Mouse (Mus musculus) MEL (cell line): ENCODE results near the gene Serpina3c. TPM values are rescaled to one million over a fixed set of nuclear protein-coding genes. Genes with fewer than 3 reads are reported as not detected.
A peak's percentile ranks its signal among the peaks of the same experiment; 100 is the strongest.
"Not testable (repeated sequence)": the region's sequence is repeated elsewhere in the genome, so short reads cannot be mapped to it uniquely, and the experiment has no call there.

Source experiments
- DNase-seq: peaks from one replicate; pipeline ENCODE4 v3.0.0; 2011; ENCODE audit warnings: low read depth, low spot score
- H3K27ac ChIP-seq: 2 replicates; pipeline ENCODE4 v1.5.1; 2012; ENCODE audit warnings: low read depth, mild to moderate bottlenecking, control low read depth, low read length, moderate library complexity; ENCODE audit not compliant: control insufficient read depth
- H3K27me3 ChIP-seq, 2 experiments: fragments of 150-350 bp in 1 of 2; sonication (generic) in 1 of 2; 2 replicates each; pipeline ENCODE4 v1.6.1; 2012; ENCODE audit warnings: low read length in 2 of 2, mild to moderate bottlenecking in 2 of 2, improper control_type of control experiment in 1 of 2, moderate library complexity in 1 of 2; ENCODE audit not compliant: insufficient read depth in 2 of 2, control insufficient read depth in 1 of 2
- H3K36me3 ChIP-seq, 2 experiments: 2 replicates each; pipeline ENCODE4 v1.6.1; 2012 to 2014; ENCODE audit warnings: low read length in 2 of 2, improper control_type of control experiment in 1 of 2, inconsistent platforms in 1 of 2, mild to moderate bottlenecking in 1 of 2; ENCODE audit not compliant: insufficient read depth in 2 of 2, control insufficient read depth in 1 of 2
- H3K4me1 ChIP-seq, 2 experiments: fragments of 150-350 bp in 1 of 2; sonication (generic) in 1 of 2; 2 replicates each; pipeline ENCODE4 v1.6.1; 2012; ENCODE audit warnings: low read length in 2 of 2, improper control_type of control experiment in 1 of 2, mild to moderate bottlenecking in 1 of 2; ENCODE audit not compliant: insufficient read depth in 2 of 2, control insufficient read depth in 1 of 2
- H3K4me3 ChIP-seq, 2 experiments: fragments of 150-350 bp in 1 of 2; sonication (generic) in 1 of 2; 2 replicates each; pipeline ENCODE4 v1.5.1; 2012; ENCODE audit warnings: low read depth in 2 of 2, low read length in 2 of 2, mild to moderate bottlenecking in 2 of 2, moderate library complexity in 2 of 2, control low read depth in 1 of 2, improper control_type of control experiment in 1 of 2; ENCODE audit not compliant: control insufficient read depth in 1 of 2, insufficient read depth in 1 of 2
- H3K79me2 ChIP-seq: 2 replicates; pipeline ENCODE4 v1.6.1; 2012; ENCODE audit warnings: mild to moderate bottlenecking, low read length, moderate library complexity; ENCODE audit not compliant: control insufficient read depth, poor library complexity, insufficient read depth
- H3K9ac ChIP-seq: 2 replicates; pipeline ENCODE4 v1.6.1; 2012; ENCODE audit warnings: low read depth, mild to moderate bottlenecking, control low read depth, low read length, moderate library complexity; ENCODE audit not compliant: control insufficient read depth, poor library complexity, severe bottlenecking
- H3K9me3 ChIP-seq: fragments of 150-350 bp; sonication (generic); replicated peaks from 2 replicates; pipeline ENCODE4 v1.6.1; 2012; ENCODE audit warnings: mild to moderate bottlenecking, low read length, improper control_type of control experiment, moderate library complexity; ENCODE audit not compliant: insufficient read depth
- BHLHE40 ChIP-seq: IDR thresholded peaks from 2 replicates; pipeline ENCODE4 v1.6.1; 2012; ENCODE audit warnings: low read depth, mild to moderate bottlenecking, inconsistent platforms, low read length, improper control_type of control experiment, borderline replicate concordance
- CHD1 ChIP-seq: IDR thresholded peaks from 2 replicates; pipeline ENCODE4 v1.6.1; 2012; ENCODE audit warnings: low read depth, mild to moderate bottlenecking, inconsistent platforms, low read length, improper control_type of control experiment
- CHD2 ChIP-seq: IDR thresholded peaks from 2 replicates; pipeline ENCODE4 v1.6.1; 2011; ENCODE audit warnings: low read length, improper control_type of control experiment
- E2F4 ChIP-seq: IDR thresholded peaks from 2 replicates; pipeline ENCODE4 v1.6.1; 2011; ENCODE audit warnings: low read depth, low read length, improper control_type of control experiment, borderline replicate concordance
- ETS1 ChIP-seq: IDR thresholded peaks from 2 replicates; pipeline ENCODE4 v1.6.1; 2012; ENCODE audit warnings: low read depth, mild to moderate bottlenecking, inconsistent platforms, low read length, improper control_type of control experiment, moderate library complexity
- GABPA ChIP-seq: IDR thresholded peaks from 2 replicates; pipeline ENCODE4 v1.6.1; 2012; ENCODE audit warnings: low read depth, mild to moderate bottlenecking, inconsistent platforms, low read length, improper control_type of control experiment, moderate library complexity
- HCFC1 ChIP-seq: IDR thresholded peaks from 2 replicates; pipeline ENCODE4 v1.6.1; 2012; ENCODE audit warnings: low read depth, mild to moderate bottlenecking, inconsistent platforms, low read length, improper control_type of control experiment, moderate library complexity
- MAFK ChIP-seq: IDR thresholded peaks from 2 replicates; pipeline ENCODE4 v1.6.1; 2011; ENCODE audit warnings: low read depth, mild to moderate bottlenecking, low read length, improper control_type of control experiment, borderline replicate concordance
- MEF2A ChIP-seq: IDR thresholded peaks from 2 replicates; pipeline ENCODE4 v1.6.1; 2014; ENCODE audit warnings: low read depth, mild to moderate bottlenecking, inconsistent platforms, low read length, improper control_type of control experiment; ENCODE audit not compliant: poor library complexity, insufficient replicate concordance, severe bottlenecking; ENCODE audit errors: extremely low read depth
- MXI1 ChIP-seq: IDR thresholded peaks from 2 replicates; pipeline ENCODE4 v1.6.1; 2011; ENCODE audit warnings: mild to moderate bottlenecking, low read depth, low read length, improper control_type of control experiment
- NRF1 ChIP-seq: IDR thresholded peaks from 2 replicates; pipeline ENCODE4 v1.6.1; 2014; ENCODE audit warnings: low read depth, mild to moderate bottlenecking, inconsistent platforms, low read length, improper control_type of control experiment, moderate library complexity; ENCODE audit not compliant: poor library complexity, insufficient read depth, severe bottlenecking
- POLR2A ChIP-seq, 2 experiments: IDR thresholded peaks; 2 replicates each; pipeline ENCODE4 v1.6.1; 2011 to 2012; ENCODE audit warnings: low read length in 2 of 2, mild to moderate bottlenecking in 2 of 2, control low read depth in 1 of 2, improper control_type of control experiment in 1 of 2, low read depth in 1 of 2, moderate library complexity in 1 of 2; ENCODE audit not compliant: control insufficient read depth in 1 of 2, insufficient read depth in 1 of 2, poor library complexity in 1 of 2
- RAD21 ChIP-seq: IDR thresholded peaks from 2 replicates; pipeline ENCODE4 v1.6.1; 2011; ENCODE audit warnings: mild to moderate bottlenecking, low read depth, low read length, improper control_type of control experiment
- SMC3 ChIP-seq: IDR thresholded peaks from 2 replicates; pipeline ENCODE4 v1.6.1; 2011; ENCODE audit warnings: low read depth, low read length, improper control_type of control experiment
- TCF12 ChIP-seq: IDR thresholded peaks from 2 replicates; pipeline ENCODE4 v1.6.1; 2014; ENCODE audit warnings: low read depth, mild to moderate bottlenecking, inconsistent platforms, low read length, improper control_type of control experiment, moderate library complexity
- ZMIZ1 ChIP-seq: IDR thresholded peaks from 2 replicates; pipeline ENCODE4 v1.6.1; 2012; ENCODE audit warnings: low read depth, mild to moderate bottlenecking, inconsistent platforms, low read length, improper control_type of control experiment, moderate library complexity
- polyA plus RNA-seq, 2 experiments: library from polyadenylated mRNA; stranded (reverse) in 1 of 2; unstranded in 1 of 2; fragments of >175 nt in 1 of 2; fragments of >200 nt in 1 of 2; gene quantifications; 2 replicates each; pipeline versions ENCODE4 v1.2.1 to v1.2.4; 2012; ENCODE audit warnings: low replicate concordance in 2 of 2, low read depth in 1 of 2; ENCODE audit not compliant: insufficient read length in 2 of 2, insufficient read depth in 1 of 2, missing spikeins in 1 of 2
- total RNA-seq: library from RNA; depleted of rRNA; stranded (reverse); fragments of 300-350 nt; gene quantifications from 2 replicates; pipeline ENCODE4 v1.2.3, GENCODE M21; 2012

The Serpina3c gene
- total and polyA plus RNA-seq, 3 experiments = not detected

DNA sequence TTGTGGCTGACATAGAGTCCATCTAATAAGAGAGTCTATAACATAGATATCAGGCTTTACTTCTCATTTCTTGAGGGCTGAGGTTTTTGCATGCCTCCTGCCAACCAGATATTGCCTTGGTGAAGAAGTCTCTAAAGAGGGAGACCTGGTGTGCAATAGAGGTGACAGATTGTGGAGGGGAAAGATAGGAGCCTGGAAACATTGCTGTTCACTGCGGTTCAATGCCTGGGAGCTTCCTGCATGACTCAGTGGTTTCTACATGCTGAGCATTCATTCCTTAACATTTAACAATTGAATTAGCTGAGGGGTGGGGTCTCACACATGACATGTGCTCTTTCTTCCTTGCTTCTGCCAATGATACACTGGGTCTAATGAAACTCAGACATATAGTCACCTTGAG, 30.6 kb downstream of the Serpina3c start:
- TF ChIP-seq HCFC1 (no peak), SMC3 (no peak), MXI1 (no peak)
- TF ChIP-seq, all 39 proteins: peak for 0
- Histone ChIP-seq H3K36me3 (no peaks in the 10 kb centered on the region), H3K79me2 (no peaks in the 10 kb centered on the region), H3K9ac (no peak overlapping the region), H3K4me3 (no peak overlapping the region), H3K27me3 (no peaks in the 10 kb centered on the region), H3K4me1 (no peaks in the 10 kb centered on the region), H3K27ac (no peak overlapping the region), H3K9me3 (no peaks in the 10 kb centered on the region)
- DNase-seq = peak; percentile 16

DNA sequence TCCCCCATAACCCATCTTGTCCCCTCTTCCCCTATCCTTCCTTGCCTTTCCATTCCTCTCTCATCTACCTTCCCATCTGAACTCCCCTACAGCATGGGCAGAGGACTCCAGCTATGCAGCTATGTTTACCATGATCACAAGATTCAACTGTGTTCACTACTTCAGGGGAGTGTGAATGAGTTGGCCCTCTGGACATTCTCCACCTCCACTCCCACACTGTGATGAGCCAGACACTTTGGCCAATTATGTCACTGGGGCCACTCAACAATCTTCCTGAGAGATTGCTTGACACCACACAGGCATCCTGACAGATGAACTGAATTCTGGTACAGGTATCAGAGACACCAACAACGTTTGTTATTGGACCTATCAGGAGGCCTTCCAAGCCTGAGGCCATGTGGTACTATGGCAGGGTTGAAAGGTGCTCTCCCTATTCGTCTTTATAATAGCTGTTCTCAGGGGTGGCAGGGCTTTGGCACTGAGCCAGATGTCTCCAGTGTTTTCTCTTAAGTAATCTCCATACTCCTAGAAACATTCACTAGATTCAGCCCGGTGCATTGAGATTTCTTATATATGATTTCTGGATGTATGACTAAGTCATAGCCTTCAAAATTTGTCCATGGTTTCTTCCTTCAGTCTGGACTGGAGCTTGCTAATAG, 38.6 kb downstream of the Serpina3c start:
- Histone ChIP-seq H3K4me3 (no peak overlapping the region), H3K36me3 (no peaks in the 10 kb centered on the region), H3K79me2 (no peaks in the 10 kb centered on the region), H3K27me3 (no peaks in the 10 kb centered on the region), H3K9ac (no peak overlapping the region), H3K27ac (no peak overlapping the region), H3K4me1 (no peaks in the 10 kb centered on the region), H3K9me3 (no peaks in the 10 kb centered on the region)
- TF ChIP-seq MAFK (no peak), RAD21 (no peak), NRF1 (no peak), ETS1 (no peak), BHLHE40 (no peak), MEF2A (no peak), POLR2A (IDR thresholded peaks at IDR 0.05; ENCODE audit: control insufficient read depth in 1 of 2, insufficient read depth in 1 of 2, low read depth in 1 of 2, low read length in 2 of 2, poor library complexity in 1 of 2) (no peak), SMC3 (no peak), ZMIZ1 (no peak), MXI1 (no peak), CHD1 (no peak), GABPA (no peak), TCF12 (no peak), CHD2 (no peak), E2F4 (no peak)
- DNase-seq = no peak

DNA sequence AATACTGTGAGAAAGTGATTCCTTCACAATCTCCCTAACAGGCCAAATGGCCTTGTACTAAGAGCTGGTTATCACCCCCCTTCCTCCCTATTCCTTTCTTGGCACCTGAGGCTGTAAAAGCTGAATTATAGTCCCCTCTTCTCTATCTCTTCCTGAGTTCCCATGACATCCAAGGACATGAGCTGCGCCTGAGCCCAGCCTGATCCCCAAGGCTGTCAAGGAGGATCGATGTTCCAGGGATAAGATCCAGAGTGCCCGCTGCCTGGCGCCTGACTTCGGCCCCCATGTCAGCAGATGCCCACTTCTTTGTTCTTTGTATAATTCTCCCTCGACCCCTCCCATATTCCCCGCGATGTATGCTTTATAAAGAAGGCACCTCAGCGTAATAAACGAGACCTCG, 41.3 kb downstream of the Serpina3c start, which contains the start of gene Serpina3a:
Serpina3a (plus strand) TSS at position 392 of the 400 bp plus-strand sequence.
- not testable (repeated sequence) for H3K4me1 ChIP-seq, H3K9ac ChIP-seq

More for the DNA sequence above, 41.3 kb downstream of the Serpina3c start, which contains the start of gene Serpina3a:
- H3K27me3 ChIP-seq, H3K79me2 ChIP-seq, DNase-seq, H3K4me3 ChIP-seq, H3K36me3 ChIP-seq, H3K9me3 ChIP-seq, H3K27ac ChIP-seq: not testable (repeated sequence)
